Mouse (Mus musculus) G1E (cell line): ENCODE data around the gene Mapk12.

Source experiments
- CTCF ChIP-seq: IDR thresholded peaks from 2 replicates; pipeline ENCODE4 v1.5.1; 2012; ENCODE audit warnings: low read depth, low read length, inconsistent platforms, mixed read lengths
- GATA1 ChIP-seq: IDR thresholded peaks from 2 replicates; pipeline ENCODE4 v1.6.1; 2012; ENCODE audit warnings: borderline replicate concordance, low read length, inconsistent platforms, mixed read lengths
- GATA2 ChIP-seq: IDR thresholded peaks from 2 replicates; pipeline ENCODE4 v1.6.1; 2012; ENCODE audit warnings: low read depth, low read length, inconsistent platforms, borderline replicate concordance
- POLR2AphosphoS5 ChIP-seq: IDR thresholded peaks from 2 replicates; pipeline ENCODE4 v1.6.1; 2012; ENCODE audit warnings: low read depth, low read length, inconsistent platforms; ENCODE audit not compliant: insufficient replicate concordance
- TAL1 ChIP-seq: conservative IDR thresholded peaks from 2 replicates; pipeline ENCODE4 v1.6.1; 2012; ENCODE audit warnings: low read depth, low read length, inconsistent platforms, mixed read lengths

- no peak for TF ChIP-seq CTCF
- no peak for TF ChIP-seq GATA1
- no peak for TF ChIP-seq POLR2AphosphoS5
- TF ChIP-seq TAL1: no peak
- no peak for TF ChIP-seq GATA2
Observed at GRCm38 (mm10) chr15:89123595-89123994, 16.9 kb downstream of the Mapk12 start.
